Mouse (Mus musculus): ENCODE measurements at regions not wholly inside any gene's neighbourhood (a gene's known extent, or its start where the extent isn't known, plus 50 kb on each side); places are given as distances from the start of the nearest gene placed in this dataset.
"Not testable (repeated sequence)": the region's sequence is repeated elsewhere in the genome, so short reads cannot be mapped to it uniquely, and the experiment has no call there.

DNA sequence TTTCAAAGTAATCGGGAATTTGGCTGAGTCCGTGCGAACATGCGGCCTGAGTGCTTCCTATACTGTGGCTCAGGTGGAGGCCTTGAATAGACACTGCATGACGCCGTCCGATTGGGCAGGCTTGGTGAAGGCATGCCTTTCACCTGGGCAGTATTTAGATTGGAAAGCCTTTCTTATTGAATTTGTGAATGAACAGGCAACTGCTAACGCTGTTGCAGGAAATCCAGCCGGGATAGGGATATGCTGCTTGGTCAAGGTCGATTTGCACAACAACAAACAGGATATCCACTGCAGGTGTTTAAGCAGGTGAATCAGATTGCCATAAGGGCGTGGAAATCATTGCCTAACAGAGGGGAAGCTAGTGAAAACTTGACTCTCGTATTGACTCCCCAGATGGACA, 183.7 kb upstream of the Ccdc54 start:
- not testable (repeated sequence) for TF ChIP-seq POLR2A (IDR thresholded peaks at IDR 0.05; ENCODE audit: insufficient read depth, low read length); CTCF (IDR thresholded peaks at IDR 0.05; ENCODE audit: low read depth, low read length); EP300 (IDR thresholded peaks at IDR 0.05; ENCODE audit: insufficient read depth, low read depth, low read length)
